Mouse (Mus musculus): ENCODE measurements around the gene Cnrip1.

The Cnrip1 gene

DNA sequence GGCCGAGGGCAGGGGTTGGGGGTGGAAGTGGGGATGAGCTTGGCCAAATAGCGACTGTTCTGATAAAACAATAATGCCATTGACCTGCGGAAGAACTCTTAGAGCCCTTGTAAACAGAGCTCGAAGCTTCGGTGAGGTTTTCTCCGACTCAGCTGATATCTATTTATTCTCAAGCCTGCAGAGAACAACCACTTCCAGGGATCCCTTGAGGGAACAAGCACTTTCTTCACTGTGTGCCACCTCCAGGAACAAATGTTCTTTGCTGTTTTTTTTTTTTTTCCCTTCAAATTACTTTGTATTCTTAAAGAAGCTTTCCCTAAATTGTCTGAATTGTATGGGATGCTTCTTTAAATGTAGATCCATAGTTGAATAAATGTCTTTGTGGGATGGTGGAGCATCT is 56.0 kb downstream of the Cnrip1 start:
- DNase-seq (ENCODE audit: low read depth, low spot score): no peak

DNA sequence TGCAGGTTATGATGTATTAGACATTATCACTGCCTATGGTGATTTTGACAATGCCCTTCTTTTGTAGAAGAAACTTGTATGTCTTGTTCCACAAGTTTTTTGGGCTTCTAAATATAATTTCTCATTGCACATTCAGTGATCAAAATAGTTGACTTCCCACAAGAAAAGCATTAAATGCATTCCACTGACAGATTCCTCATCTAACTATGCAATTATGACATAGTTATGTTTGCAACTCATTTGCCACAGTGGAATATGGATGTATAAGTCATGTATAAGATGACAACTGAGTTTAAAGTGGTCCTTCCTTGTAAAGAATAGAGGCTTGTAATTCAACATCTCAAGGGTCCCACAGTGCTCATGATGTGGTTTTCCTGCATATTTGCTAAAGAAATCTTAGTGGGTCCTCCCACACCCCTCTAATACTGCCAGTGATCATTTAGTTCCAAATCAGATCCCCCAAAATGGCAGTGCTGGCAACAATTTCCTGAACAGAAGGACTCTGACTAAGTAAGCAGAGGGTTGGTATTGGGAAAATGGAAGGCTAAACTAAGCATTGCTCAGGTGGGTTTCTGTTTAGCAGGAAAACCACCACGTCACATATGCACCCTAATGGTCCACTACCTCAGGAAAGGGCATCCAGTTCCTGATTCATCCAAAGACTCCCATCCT is 61.2 kb downstream of the Cnrip1 start:
- no peak for DNase-seq (ENCODE audit: low read depth, low spot score)

DNA sequence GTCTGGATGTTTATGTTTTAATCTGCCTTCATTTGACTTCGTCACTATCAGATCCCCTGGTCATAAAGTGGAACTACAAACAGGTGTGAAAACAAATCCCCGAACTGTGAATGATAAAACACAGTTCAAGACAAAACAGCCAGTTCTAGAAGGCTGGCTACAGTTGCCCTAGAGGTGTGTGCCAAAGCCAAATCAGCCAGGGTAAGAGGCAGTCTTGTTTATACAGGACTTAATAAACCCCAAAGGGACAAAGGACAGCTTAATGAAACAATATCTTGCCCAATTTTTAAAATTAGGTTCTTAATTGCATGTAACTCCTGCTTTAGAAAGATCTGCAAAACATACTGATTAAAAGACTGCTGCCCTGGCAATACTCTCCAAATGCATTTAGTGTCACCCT is 75.0 kb downstream of the Cnrip1 start:
- no peak for DNase-seq (ENCODE audit: low read depth, low spot score)
